Mouse (Mus musculus) thymus, postnatal 14 days (tissue): ENCODE results near the gene Mtch1.
A peak's percentile ranks its signal among the peaks of the same experiment; 100 is the strongest.
"Not testable (repeated sequence)": the region's sequence is repeated elsewhere in the genome, so short reads cannot be mapped to it uniquely, and the experiment has no call there.

Source experiments
- DNase-seq: peaks from one replicate; pipeline ENCODE4 v3.0.0; 2021

Gene Mtch1

GRCm38 (mm10) chr17:29361982-29362691 lies 14.4 kb upstream of the Mtch1 start:
- DNase-seq: peak; percentile 63

DNA sequence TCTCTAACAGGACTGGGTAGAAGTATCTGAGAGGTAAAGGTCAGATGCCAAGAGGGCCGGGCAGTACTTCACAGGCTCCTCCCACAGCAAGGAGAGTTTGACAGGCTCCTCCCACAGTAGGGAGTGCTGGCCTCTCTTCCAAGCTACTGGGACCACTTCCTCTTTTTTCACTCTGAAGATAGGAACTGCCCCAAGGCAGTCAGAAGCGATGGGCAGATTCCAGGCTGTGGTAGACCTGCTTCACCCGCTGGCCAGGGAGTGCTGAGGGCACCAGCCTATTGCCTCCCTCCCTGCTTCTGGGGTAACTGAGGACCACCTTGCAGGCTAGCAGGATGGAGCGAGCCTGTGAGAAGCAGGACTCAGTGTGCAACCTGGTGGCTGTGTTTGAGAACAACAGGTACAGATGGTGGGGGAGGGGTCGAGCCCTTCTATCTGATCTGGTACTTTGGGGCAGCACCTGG lies 13.1 kb upstream of the Mtch1 start, which contains the start of gene Fgd2:
Gene Fgd2, plus strand, starts transcription at position 154 of the 461 bp plus-strand sequence.
- DNase-seq: no peak

GRCm38 (mm10) chr17:29358928-29359327 lies 11.2 kb upstream of the Mtch1 start:
- no peak for DNase-seq

DNA sequence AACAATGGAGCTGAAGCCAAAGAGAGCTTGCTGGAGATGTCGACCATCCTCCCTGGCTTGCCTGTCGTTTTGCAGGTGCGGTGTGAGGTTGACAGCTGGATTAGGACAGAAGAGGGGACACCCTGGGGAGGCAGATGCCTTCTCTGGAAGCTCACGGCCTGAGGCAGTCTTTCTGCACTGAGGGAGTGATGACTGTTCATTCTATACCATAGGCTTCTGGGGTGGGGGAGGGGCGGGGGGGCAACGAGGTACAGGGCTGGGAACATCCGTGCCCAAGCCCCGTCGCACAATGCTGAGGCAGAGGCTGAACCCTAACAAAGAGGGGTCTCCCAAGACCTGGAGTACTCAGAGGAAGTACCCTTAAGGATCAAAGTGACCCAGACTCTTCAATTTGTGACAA lies 9.1 kb upstream of the Mtch1 start:
- DNase-seq: no peak

GRCm38 (mm10) chr17:29356479-29356856 lies 8.7 kb upstream of the Mtch1 start:
- DNase-seq: no peak

DNA sequence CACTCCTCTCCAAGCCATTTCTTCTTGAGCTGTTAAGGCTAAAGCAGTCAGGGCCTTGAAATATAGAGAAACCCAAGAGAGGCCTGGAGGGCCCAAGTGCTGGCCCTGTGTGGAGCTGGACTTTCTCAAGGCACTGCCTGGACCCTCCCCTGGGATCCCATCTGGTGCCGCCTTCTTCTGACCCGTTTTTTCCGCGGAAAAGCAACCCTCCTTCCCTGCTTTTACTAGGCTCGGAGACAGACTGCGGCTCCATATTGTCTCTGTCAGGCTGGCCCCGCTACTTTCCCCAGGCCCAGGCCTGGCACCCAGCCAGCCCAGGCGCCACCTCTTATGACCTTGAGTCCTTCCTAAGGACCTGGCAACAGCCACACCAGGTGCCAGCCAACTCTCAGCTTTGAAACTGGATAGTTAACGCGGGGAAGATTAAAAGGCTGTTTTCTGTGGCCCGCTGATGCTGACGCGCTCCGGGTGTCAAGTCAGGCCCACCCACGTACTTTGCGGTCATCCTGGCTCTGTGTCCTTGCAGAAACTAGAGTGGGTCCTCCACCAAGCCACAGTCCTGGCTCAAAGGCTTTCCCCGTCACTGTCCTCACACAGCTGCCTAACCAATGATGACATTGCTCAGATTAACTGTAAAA lies 8.2 kb upstream of the Mtch1 start:
- no peak for DNase-seq

DNA sequence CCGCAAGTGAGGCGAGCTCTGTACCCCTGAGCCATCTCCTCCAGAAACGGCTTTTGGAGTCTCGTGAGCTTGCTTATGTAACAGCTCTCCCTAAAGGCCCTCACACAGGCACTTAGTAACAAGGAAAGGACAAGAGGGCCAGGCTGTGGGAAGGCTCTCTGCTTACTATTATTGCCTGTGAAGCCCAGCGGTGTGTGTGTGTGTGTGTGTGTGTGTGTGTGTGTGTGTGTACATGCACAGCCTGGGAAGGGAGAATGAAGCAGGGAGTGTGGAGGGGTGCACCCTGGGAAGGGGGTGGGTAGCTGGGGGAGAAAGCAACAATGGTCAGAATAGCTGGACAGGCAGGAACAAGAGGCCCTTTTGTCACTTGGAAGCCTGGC lies 7.7 kb upstream of the Mtch1 start:
- DNase-seq: no peak

DNA sequence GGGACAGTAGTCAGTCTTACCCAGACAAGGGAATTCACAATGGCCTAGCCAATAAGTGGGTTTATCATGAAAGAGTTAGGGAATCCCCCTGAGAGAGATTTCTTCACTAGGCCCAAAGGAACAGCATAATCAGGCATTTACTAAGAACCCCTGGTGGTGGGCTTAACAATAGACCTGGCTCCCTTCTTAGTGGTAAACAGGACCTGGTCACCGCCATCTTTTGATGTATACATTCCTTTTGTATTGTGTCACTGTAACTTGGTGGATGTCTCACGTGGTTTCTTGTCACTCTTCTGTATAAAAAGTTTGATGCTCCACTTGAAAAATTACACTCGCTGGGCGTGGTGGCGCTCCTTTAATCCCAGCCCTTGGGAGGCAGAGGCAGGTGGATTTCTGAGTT lies 3.3 kb upstream of the Mtch1 start:
- not testable (repeated sequence) for DNase-seq

- no peak for DNase-seq
Measured at GRCm38 (mm10) chr17:29348996-29349395, 1.3 kb upstream of the Mtch1 start.

GRCm38 (mm10) chr17:29347126-29347644 lies 549 bp downstream of the Mtch1 start:
- DNase-seq: peak; percentile 69

GRCm38 (mm10) chr17:29346496-29347125 lies 1.1 kb downstream of the Mtch1 start:
- peak; percentile 39 for DNase-seq

DNA sequence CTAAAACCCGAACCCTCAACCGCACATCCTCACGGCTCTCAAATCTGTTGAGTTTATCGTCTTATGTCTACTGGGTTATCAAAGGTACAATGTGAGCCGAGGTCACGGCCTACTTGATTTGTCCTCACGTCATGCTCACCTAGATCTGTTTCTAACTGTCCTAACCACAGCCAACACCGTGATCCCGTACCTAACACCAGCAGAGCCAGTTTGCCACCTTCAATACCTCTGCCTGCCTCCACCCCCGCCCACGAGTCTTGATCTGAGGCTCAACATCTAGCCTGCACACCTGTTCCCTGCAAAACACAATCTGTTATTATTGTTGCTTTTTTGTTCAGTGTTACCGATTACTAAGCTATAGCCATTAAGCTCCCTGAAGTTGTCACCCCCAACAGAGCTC lies 2.5 kb downstream of the Mtch1 start:
- no peak for DNase-seq

DNA sequence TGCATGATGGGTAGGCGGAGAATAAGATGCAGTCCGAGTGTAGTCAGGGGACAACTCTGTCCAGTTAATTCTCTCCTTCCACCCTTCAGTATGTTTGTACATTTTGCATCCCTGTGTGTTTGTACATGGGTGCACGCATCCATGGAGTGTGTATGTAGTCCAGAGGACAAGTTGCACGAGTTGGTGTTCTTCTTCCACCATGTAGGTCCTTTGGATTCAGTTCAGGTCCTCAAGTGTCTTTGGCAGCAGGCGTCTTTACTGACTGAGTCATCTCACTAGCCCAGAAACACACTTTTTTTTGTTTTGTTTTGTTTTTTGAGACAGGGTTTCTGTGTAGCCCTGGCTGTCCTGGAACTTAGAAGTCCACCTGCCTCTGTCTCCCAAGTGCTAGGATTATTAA lies 4.5 kb downstream of the Mtch1 start:
- no peak for DNase-seq

DNA sequence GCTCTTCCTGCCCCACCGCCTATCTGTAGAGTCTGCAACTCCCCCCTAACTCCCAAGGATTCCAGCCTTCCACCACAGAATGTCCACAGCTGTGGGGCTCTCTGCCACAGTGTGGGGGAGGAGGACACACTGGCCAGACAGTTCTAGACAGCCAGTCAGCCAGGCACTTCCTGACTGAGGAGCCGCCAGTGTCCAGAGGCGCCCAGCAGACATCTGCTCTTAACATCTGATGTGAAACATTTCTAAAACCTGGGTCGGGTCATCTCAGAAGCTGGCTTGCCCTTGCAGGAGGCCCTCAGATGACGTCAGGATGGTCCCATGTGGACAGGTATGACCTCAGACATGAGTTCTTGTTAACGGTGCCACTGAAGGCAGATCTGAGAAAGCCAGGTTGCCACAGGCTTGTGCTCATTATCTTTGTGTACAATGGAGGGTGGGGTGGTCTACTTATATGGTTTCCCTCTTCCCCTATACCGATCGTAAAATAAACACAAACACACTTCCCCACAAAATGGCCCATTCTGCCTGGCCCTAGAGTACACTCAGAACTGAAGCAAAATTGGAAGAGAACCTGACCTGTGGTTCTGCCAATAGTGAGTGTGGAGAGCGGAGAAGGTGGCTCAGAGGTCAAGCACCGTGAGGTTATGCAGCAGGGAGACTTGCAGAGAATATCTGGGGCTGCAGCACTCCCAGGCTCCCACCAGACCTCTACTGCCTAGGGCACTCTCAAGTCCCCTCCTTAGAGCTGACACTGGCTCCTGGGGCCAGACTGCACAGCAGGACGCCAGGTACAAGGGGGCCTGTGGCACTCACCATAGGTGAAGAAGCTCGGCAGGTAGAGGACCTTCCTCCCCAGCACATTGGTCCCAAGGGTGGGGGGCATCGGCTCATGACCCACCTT lies 5.5 kb downstream of the Mtch1 start:
- no peak for DNase-seq

- peak; percentile 69 for DNase-seq
Measured at GRCm38 (mm10) chr17:29341591-29342003, 6.1 kb downstream of the Mtch1 start.

GRCm38 (mm10) chr17:29340406-29341261 lies 7.1 kb downstream of the Mtch1 start:
- no peak for DNase-seq

- DNase-seq: peak; percentile 29
Measured at GRCm38 (mm10) chr17:29339170-29339768, 8.5 kb downstream of the Mtch1 start.

GRCm38 (mm10) chr17:29337979-29338823 lies 9.5 kb downstream of the Mtch1 start:
- peak; percentile 73 for DNase-seq

- no peak for DNase-seq
Measured at GRCm38 (mm10) chr17:29336266-29336990, 11.3 kb downstream of the Mtch1 start.
